Mouse (Mus musculus) right cerebral cortex, postnatal 4 days (tissue): ENCODE data around the gene AC140267.1.

Source experiments
- DNase-seq: peaks from one replicate; pipeline ENCODE4 v3.0.0-alpha.2; 2022

AC140267.1 gene

DNA sequence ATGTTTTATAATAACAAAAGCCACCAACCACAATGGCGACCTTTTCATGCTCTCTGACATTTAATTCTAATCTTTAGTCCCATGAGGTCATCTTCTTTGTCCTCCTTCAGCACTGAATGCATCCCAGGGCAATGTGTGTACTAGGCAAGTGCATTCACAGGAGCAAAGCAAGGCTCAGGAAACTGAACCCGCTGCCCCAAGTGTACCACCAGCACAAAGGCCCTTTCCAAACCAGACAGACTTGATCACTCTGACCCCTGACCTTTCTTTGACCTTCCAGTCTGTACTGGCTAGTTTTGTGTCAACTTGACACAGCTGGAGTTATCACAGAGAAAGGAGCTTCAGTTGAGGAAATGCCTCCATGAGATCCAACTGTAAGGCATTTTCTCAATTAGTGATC lies 3.3 kb upstream of the AC140267.1 start:
- no peak for DNase-seq

DNA sequence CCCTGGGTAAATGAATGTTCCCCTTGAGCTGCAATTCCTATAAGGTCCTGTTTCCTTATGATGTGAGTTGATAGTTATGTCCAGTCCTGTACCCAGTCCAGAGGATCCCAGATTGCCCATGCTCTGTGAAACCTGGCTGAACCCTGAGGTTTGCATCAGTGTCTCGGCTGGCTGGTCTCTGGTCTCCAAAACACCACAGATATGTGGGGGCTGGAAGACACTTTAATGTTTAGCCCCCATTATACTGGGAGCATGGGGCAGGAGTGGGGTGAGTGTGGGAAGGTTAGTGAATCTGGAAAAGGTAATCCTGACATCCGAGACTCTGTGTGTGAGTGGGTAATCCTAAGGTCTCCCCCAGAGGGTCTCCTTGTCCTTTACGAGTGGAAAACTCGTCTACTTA lies 2.6 kb upstream of the AC140267.1 start:
- DNase-seq = no peak

DNA sequence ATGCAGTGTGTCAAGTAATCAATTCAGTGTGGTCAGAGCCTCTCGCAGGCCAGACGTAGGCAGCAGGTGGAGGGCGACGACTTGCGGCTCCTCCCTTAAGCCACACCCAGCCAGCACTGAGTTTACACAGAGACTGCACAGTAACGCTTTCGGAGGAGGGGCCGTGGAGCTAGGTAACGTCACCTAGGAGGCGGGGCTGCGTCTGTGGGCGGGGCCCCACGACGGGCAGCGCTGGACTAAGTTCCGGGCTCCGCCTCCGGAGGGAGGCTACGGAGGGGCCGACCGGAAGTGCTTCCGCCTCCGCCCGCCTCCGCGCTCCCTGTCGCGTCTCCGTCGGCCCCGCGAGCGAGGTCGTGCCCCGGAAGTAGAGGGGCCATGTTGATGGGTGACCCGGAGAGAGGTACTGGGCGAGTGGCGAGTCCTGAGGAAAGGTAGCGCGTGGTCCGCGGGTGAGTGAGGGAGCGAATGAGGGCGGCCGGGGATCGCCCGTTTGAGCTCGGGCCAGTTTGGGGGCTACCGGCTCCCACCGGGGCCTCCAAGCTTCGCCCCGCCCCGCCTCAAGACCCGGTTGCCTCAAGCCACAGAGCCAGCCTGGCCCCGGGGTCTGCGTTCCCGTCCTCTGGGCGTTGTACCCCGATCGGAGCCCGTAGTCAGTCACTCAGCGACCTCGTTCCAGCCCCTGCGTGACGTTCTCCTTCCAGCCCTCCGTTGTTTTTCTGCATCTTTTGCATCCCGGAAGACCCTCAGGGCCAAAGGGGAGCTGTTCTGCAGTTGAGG lies 1.7 kb upstream of the AC140267.1 start, which contains the start of gene Mief1:
Mief1 (plus strand) TSS at position 286 of the 777 bp plus-strand sequence.
- peak; percentile 91 for DNase-seq

DNA sequence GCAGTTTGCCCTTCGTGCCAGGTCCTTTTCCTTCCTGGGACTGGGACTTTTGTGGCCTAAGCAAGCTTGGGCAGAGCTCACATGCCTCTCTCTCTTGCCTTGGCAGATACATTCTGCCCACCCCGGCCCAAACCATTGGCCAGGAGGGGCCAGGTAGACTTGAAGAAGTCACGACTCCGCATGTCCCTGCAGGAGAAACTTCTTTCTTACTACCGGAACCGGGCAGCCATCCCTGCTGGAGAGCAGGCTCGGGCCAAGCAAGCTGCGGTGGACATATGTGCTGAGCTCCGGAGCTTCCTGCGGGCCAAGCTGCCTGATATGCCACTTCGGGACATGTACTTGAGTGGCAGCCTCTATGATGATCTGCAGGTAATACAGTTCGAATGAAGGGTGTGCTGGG lies 12.5 kb downstream of the AC140267.1 start:
- no peak for DNase-seq

DNA sequence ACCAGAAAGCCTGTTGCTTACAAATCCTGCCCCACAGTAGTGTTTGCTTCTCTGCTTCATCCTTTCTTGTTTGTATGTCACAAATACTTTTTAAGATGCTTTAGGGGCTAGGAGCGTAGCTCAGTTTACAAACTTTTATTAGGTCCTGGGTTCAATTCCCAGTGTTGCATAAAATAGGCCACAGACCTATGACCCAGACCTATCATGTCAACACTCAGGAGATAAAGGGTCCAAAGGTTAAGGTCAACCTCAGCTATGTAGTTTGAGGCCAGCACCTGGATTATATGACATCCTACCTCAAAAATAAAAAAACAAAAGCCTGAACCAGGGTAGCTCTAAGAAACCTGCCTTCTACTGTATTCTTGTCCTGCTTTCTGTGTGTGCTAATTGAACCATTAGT lies 13.0 kb downstream of the AC140267.1 start:
- DNase-seq = no peak

DNA sequence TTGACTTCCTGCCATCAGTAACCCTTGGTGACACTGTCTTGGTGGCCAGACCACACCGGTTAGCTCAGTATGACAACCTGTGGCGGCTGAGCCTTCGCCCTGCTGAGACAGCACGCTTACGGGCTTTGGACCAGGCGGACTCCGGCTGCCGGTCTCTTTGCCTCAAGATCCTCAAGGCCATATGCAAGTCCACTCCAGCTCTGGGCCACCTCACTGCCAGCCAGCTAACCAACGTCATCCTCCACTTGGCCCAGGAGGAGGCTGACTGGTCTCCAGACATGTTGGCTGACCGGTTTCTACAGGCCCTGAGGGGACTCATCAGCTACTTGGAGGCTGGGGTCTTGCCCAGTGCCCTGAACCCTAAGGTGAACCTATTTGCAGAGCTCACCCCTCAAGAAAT lies 14.0 kb downstream of the AC140267.1 start:
- no peak for DNase-seq

DNA sequence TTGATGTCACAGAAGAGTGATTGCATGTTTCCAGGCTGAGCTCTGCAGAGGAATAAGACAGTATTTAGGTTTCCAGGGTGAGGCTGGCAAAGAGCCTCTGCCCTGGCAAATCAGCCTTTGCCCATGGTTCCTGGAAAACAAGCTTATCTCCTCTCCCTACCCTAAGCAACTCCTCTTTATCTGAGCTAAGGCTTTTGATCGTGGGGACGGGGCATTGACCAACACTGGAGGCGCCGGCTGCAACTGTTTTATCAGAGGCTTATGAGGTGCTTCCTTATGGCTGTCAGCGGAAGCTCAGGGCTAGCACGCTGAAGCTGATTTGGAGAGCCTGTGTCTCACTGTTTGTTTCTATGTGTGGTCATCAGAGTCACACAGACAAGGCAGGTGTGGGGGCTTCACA lies 15.0 kb downstream of the AC140267.1 start:
- no peak for DNase-seq

DNA sequence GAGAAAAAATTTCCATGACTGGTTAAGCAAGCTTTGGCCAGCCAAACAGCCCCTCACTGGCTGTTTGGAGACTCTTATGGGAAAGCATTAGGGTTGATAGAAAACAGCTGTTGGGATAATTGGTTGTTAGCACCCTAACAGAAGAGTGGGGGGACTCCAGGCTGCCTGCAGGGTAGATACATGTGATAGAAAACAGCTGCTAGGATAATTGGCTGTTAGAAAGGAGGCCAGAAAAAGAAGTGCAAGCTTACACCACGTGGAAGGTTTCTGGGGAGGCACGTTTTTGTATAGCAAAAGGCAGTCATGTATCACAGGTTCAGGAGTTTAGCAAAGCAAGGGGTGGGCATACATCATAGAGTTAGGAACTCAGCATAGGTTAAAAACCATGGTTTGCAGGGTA lies 17.9 kb downstream of the AC140267.1 start:
- DNase-seq = no peak

DNA sequence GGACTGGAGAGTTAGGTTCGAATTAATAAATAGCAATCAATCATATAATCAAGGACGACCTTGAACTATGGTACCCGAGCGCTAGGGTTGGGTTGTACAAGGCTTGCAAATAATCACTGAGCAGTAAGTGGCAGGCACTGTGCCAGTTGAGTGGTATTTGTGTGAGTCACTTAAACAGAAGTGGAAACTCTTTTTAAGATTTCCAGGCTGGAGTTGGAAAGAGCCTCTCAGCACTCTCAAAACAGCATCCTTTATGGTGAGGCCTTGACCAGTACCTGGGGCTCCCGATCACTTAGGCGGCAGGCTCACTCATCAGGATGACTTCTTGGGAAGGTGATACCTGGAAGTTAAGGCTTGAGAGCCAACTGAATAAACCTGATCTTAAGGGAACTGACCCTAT lies 18.6 kb downstream of the AC140267.1 start:
- DNase-seq = no peak

DNA sequence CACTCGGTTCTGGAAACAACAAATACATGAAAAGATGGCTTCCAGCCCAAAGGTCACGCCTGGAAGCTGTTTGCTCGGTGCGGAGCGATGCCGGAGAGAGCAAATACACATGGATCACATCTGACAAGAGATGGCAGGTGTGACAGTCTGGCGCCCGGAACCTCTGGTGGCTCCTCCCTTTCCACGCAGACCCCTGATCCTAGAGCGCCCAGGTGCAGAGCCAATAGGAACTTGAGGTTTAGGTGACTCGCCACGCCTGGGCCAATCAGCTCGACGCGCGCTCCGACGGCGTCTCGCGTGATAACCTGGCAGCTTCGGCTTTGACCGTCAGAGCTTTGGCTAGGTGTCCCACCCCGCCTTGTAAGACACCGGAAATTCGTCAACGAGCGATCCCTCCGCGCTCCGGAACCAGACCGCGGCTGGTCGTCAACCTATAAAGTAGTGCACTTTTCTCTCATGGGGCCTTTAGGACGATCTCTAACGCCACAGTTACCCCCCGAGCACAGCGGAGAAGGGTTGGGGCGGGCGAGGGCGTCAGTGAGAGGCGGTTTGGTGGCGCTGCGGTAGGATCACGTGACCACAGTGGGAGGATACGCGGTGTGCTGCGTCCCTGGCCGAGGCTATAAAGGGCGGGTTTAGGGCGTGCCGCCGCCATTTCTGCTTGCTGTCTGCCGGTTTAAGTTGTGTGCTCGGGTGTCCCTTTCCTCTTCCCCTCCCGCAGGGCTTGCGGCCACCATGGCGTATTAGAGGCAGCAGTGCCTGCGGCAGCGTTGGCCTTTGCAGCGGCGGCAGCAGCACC lies 19.4 kb downstream of the AC140267.1 start, which contains the start of gene Atf4:
Atf4 (plus strand) TSS at position 338 of the 799 bp plus-strand sequence.
- peak; percentile 94 for DNase-seq

DNA sequence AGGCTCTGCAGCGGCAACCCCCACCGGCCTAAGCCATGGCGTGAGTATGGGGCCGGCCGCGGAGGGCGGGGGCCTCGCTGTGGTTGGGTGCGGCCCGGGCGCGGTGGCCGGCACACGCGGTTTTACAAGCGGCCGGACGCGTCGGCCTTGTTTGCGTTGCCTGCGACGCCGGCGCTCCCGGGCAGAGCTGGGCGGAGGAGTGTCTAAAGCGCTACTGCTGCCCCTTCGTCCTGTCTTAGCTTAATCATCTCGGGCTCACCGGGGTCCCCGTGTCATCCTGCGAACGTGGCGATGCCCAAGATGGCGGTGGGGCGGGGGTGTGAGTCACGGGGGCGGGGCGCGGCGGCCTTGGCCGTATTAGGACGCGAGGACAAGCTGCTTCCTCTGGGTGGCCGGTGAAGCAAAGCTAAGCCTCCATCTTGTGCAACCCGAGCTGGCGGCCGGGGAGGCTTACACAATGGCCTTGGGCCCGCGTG lies 20.0 kb downstream of the AC140267.1 start:
- peak; percentile 69 for DNase-seq

DNA sequence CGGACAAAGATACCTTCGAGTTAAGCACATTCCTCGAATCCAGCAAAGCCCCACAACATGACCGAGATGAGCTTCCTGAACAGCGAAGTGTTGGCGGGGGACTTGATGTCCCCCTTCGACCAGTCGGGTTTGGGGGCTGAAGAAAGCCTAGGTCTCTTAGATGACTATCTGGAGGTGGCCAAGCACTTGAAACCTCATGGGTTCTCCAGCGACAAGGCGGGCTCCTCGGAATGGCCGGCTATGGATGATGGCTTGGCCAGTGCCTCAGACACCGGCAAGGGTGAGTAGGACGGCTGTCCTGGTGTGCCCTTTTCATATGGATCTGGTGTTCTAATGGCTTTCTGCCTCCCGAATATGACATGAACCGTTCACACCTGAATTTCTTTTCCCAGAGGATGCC lies 20.6 kb downstream of the AC140267.1 start:
- no peak for DNase-seq

DNA sequence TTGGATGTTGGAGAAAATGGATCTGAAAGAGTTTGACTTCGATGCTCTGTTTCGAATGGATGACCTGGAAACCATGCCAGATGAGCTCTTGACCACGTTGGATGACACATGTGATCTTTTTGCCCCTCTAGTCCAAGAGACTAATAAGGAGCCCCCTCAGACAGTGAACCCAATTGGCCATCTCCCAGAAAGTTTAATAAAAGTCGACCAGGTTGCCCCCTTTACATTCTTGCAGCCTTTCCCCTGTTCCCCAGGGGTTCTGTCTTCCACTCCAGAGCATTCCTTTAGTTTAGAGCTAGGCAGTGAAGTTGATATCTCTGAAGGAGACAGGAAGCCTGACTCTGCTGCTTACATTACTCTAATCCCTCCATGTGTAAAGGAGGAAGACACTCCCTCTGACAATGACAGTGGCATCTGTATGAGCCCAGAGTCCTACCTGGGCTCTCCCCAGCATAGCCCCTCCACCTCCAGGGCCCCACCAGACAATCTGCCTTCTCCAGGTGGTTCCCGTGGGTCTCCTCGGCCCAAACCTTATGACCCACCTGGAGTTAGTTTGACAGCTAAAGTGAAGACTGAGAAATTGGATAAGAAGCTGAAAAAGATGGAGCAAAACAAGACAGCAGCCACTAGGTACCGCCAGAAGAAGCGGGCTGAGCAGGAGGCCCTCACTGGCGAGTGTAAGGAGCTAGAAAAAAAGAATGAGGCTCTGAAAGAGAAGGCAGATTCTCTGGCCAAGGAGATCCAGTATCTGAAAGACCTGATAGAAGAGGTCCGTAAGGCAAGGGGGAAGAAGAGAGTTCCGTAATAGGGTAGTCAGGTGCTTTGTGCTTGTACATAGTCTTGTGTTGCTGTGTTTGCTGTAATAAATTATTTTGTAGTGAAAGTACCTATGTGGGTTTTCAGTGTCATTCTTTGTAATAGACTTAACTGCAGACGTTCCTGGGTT lies 21.3 kb downstream of the AC140267.1 start:
- no peak for DNase-seq

DNA sequence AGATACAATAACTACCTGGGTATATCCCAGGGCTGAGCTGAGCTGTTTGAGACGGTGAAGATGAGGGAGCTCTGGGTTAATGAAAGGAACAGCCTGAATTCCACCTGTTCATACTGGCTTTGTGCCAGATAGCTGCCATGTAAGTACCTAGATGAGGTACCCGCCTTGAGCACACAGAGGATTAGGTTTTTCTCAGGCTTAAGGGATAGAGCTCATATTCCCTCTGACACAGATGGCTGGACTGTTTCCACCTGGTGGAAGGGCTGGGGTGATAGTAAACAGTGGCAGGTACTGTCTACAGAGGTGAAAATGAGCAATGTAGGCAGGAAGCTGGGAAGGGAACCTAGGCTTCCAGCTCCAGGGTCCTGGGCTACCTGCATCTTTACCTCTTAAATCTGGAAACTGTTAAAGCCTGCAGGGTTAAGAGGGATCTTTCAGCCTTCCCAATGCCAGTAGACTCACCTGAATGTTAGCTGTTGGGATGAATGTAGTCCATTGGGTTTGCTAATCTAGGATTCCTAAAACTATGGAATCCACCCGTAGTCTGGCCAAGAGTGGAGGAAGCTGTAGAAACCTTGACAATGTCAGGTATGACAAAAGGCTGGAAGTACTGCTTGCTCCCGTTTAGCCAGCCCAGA lies 22.1 kb downstream of the AC140267.1 start:
- no peak for DNase-seq

DNA sequence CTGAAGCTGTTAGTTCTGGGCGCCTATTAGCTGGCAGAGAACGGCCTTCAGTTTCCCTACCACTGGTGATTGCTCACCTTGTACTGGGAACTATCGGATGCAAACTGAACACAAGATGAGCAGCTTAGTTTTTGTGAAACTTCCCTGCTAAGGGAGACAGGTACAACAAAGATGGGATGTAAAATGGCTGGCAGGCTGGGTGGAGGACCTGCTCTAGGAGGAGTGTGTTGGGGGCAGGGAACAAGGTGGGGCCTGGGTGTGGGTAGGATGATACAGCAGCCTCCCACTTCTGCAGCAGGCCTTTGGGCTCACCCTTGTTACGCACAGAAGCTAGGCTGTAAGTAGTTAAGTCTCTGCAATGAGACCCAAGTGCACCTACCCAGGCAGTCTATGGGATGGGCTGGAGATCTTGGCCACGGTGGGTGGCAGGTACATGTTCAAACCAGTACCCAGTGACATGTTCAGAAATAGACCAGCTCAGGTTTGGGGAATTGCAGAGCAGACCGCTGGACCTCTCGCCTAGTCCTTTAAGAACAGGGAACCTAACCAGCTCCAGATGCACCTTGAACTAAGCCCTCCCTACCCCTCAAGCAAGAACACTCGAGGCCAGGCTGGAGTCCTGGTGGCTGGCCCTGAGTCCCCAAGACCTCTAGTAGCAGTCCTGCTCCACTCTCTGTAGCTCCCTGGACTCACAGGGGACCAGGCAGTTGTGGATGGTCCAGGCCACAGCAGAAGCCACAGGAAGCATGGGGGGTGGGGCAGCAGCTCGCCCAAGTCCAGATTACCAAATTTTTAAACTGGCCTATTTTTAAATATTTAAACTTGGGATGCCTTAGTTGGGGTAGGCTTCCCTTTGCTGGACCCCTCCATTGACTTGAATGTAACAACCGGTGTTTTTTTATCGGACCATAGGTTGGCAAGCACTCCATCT lies 22.9 kb downstream of the AC140267.1 start:
- DNase-seq = no peak

DNA sequence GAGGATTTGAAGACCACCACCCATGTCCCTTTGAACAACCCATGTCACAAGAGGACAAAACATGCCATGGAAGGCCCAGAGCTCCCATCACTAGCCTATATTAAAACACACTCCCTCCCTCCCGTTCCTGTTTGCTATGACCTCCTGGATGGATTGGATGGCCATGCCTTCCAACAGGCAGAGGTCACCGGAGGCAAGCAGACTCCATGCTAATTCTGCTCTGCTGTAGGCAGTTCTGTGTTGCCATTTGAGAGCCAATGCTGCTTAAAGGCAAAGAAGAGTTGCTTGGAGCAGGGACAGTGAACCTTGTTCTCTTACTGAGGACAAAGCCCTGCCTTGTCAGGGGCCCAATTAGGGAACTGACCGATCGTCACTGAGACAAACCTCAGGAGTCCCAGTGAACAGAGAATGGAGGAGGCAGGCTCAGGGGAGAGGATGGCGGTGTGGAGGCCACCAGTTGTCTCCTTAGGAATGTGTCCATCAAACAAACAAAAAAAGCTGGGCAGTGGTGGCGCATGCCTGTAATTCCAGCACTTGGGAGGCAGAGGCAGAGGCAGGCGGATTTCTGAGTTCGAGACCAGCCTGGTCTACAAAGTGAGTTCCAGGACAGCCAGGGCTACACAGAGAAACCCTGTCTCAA lies 23.9 kb downstream of the AC140267.1 start:
- DNase-seq = no peak

DNA sequence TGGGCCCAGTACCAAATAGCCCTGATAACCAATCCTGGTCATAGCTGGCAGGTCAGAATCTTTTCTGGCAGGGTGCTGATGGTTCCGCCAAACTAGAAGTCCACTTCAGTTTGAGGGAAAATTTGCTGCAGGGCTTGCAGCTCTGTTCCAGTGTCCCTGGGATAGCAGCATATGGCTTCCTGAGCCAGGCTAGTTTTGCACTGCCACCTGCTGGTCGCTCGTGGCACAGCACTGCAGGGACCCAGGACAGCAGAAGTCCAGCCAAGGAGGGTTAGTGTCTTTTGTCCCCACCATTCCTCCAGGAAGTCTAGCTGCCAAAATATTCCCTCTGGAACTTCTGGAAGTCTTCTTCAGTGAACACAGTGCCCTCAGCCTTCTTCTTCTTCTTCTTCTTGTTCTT lies 25.0 kb downstream of the AC140267.1 start:
- peak; percentile 91 for DNase-seq

DNA sequence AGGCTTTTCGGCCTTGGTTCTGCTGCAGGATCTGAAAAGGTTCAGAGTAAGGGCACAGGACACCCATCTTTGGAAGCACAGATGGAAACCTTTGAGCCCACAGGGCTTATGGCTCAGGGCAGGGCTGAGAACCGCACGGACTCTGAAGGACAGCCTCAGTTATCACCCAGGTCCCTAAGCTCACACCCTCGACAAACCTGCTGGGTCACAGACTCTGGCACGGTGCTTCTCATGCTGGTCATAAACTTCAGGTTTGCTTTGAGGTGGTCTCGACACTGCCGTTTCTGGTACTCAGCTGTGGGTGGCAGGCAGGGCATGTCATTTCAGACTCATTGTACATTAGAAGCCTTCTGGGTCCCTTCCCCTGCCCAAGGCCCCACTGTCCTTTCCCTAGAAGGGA lies 25.5 kb downstream of the AC140267.1 start:
- DNase-seq = no peak

DNA sequence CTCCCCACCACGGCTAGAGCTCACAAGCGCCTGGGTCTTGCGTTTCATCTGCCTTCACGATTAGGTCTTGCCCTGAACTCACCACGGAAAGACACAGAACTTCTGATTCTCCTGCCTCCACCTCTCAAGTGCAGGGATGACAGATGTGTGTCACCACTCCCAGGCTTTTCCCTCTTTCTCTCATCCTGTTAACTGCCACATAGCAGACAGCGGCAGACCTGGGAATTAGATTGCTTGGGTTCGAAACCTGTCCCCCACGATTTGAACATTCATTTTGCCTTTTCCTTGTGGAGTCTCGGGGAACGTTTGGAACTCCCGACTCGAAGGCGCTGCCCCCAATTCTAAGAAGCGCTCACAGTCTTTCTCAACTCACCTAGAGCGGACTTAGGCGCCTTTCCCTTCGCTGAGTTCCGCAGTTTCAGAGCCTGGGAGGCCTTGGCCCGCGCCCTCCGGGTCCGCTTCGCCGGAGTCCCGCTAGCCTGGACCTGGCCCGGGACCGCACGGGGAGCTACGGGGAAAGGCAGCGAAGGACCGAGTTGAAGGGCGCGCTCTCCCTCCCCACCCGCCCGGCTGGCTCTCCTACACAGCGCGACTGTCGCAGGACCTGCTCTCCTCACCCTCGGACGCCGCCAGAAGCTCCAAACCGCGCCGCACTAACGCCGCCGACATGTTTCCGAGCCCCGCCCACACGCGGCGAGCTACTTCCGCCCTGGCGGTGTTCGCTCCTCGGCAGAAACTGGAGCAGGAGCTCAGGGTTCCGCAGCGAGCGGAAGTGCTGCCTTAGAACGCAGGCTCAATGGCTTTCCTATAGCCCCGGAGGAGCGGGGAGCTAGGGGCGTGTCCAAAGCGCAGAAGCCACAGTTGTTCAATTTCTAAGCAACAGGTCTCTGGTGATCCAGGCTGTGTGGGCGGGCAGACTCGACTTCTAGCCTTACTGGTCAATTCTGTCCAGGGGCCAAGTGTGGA lies 28.3 kb downstream of the AC140267.1 start, which contains the start of gene Rps19bp1:
Rps19bp1 (minus strand) TSS at position 706 of the 966 bp plus-strand sequence.
- DNase-seq = peak; percentile 87
